ENCODE assay signal across 12 mouse cellular contexts in genomic region chr17:27042840-27043239, GRCm38 (mm10). TPM values are rescaled to one million over a fixed set of nuclear protein-coding genes. Genes with fewer than 3 reads are reported as not detected.
DNase-seq lines count a peak whose midpoint lies in the region; ATAC-seq and TF ChIP-seq lines count a peak whose summit lies in the region.
"Had no signal": no experiment of that assay in that cellular context is flagged by ENCODE, and none has a peak within 500 bp of the region (broad histone marks: within the 10 kb centered on the region; RNA-seq: fewer than 3 reads in every experiment).

No protein-coding gene starts in this region.

- H3K9me3 ChIP-seq in neural tube, embryonic 11.5 days (ENCODE audit: control insufficient read depth, low read length) = no peaks in the 10 kb centered on the region
- H3K9me3 ChIP-seq in neural tube, embryonic 15.5 days (replicated peaks) = no peaks in the 10 kb centered on the region
- no peaks in the 10 kb centered on the region for H3K9me3 ChIP-seq in kidney, postnatal 0 days (replicated peaks; ENCODE audit: low read length)
- H3K9me3 ChIP-seq: forebrain, embryonic 13.5 days had no signal

- WGBS in neural tube, embryonic 11.5 days = 57% methylated on average over 6 of the region's 6 CpGs
- 73% methylated on average over 6 of the region's 6 CpGs for WGBS in neural tube, embryonic 15.5 days
- 52% methylated on average over 6 of the region's 6 CpGs for WGBS in kidney, postnatal 0 days
- 87% methylated on average over 6 of the region's 6 CpGs for whole genome bisulfite sequencing in olfactory bulb, adult 2 months

- H3K9ac ChIP-seq in neural tube, embryonic 11.5 days (ENCODE audit: low read length) = 0 out of 2 replicates have a peak overlapping the region, but pooled peaks have one; percentile 6
- H3K9ac ChIP-seq in neural tube, embryonic 15.5 days (replicated peaks) = no peak overlapping the region
- no peak overlapping the region for H3K9ac ChIP-seq in kidney, postnatal 0 days (ENCODE audit: low read depth, low read length)
- H3K9ac ChIP-seq: forebrain, embryonic 13.5 days had no signal

- no peaks in the 10 kb centered on the region for H3K27me3 ChIP-seq in neural tube, embryonic 11.5 days (ENCODE audit: control insufficient read depth, insufficient read depth, low read length)
- 0 out of 2 replicates have a peak, but pooled peaks cover 3% of the 10 kb centered on the region for H3K27me3 ChIP-seq in neural tube, embryonic 15.5 days (replicated peaks)
- H3K27me3 ChIP-seq in kidney, postnatal 0 days (ENCODE audit: insufficient read depth, low read length) = no peaks in the 10 kb centered on the region
- H3K27me3 ChIP-seq: forebrain, embryonic 13.5 days had no signal

- peaks cover 18% of the 10 kb centered on the region for H3K4me1 ChIP-seq in neural tube, embryonic 11.5 days (ENCODE audit: control insufficient read depth, insufficient read depth, low read length)
- peaks cover 28% of the 10 kb centered on the region for H3K4me1 ChIP-seq in neural tube, embryonic 15.5 days
- H3K4me1 ChIP-seq in kidney, postnatal 0 days (replicated peaks; ENCODE audit: insufficient read depth, low read length) = peaks cover 26% of the 10 kb centered on the region
- peaks cover 40% of the 10 kb centered on the region for H3K4me1 ChIP-seq in olfactory bulb, adult 2 months (ENCODE audit: control insufficient read depth, insufficient read depth, low read length)

- no peak overlapping the region for H3K4me2 ChIP-seq in neural tube, embryonic 11.5 days (ENCODE audit: low read depth)
- no peak overlapping the region for H3K4me2 ChIP-seq in neural tube, embryonic 15.5 days
- no peak overlapping the region for H3K4me2 ChIP-seq in kidney, postnatal 0 days (ENCODE audit: low read length)
- H3K4me2 ChIP-seq: forebrain, embryonic 13.5 days had no signal

- no peak for DNase-seq in neural tube, embryonic 11.5 days (ENCODE audit: low spot score)
- peak; percentile 76 for DNase-seq in ZHBTc4 (ENCODE audit: low read depth, low spot score)
- DNase-seq in kidney, postnatal 0 days (ENCODE audit: low spot score) = peak; percentile 25
- no peak for DNase-seq in right cerebral cortex, postnatal 4 days
- no peak for DNase-seq in retina, embryonic 14.5 days (ENCODE audit: low spot score)
- DNase-seq: cerebellum, adult 8-10 months; lung, postnatal 36 days had no signal

- TF ChIP-seq CTCF in kidney, postnatal 0 days (IDR thresholded peaks at IDR 0.05; ENCODE audit: low read depth) = no peak
- no peak for TF ChIP-seq CTCF in olfactory bulb, adult 2 months (IDR thresholded peaks at IDR 0.05; ENCODE audit: insufficient read depth, low read depth, low read length)

- no peak overlapping the region for H3K4me3 ChIP-seq in neural tube, embryonic 11.5 days (ENCODE audit: low read depth, low read length)
- no peak overlapping the region for H3K4me3 ChIP-seq in neural tube, embryonic 15.5 days (replicated peaks)
- no peak overlapping the region for H3K4me3 ChIP-seq in kidney, postnatal 0 days (replicated peaks; ENCODE audit: low read depth, low read length)
- no peak overlapping the region for H3K4me3 ChIP-seq in olfactory bulb, adult 2 months (ENCODE audit: insufficient read depth, low read depth, low read length)
- H3K4me3 ChIP-seq: forebrain, embryonic 13.5 days; left cerebral cortex, adult 2 months had no signal

- H3K36me3 ChIP-seq in neural tube, embryonic 11.5 days (ENCODE audit: control insufficient read depth, insufficient read depth, low read length) = no peaks in the 10 kb centered on the region
- H3K36me3 ChIP-seq in neural tube, embryonic 15.5 days = no peaks in the 10 kb centered on the region
- no peaks in the 10 kb centered on the region for H3K36me3 ChIP-seq in kidney, postnatal 0 days (ENCODE audit: insufficient read depth, low read length)

- ATAC-seq in neural tube, embryonic 11.5 days (ENCODE audit: insufficient read depth, low FRiP score, low TSS enrichment) = no peak
- ATAC-seq in neural tube, embryonic 15.5 days (ENCODE audit: low FRiP score) = no peak
- 0 out of 2 replicates have a peak, but pooled peaks have one; percentile 7 for ATAC-seq in kidney, postnatal 0 days (replicated peaks; ENCODE audit: low FRiP score, low read depth)
- ATAC-seq: activated CD4-positive, CD25-positive, alpha-beta regulatory T cell, adult 4 months; forebrain, embryonic 13.5 days had no signal

- TF ChIP-seq POLR2A in olfactory bulb, adult 2 months (IDR thresholded peaks at IDR 0.05; ENCODE audit: insufficient read depth, low read depth, low read length) = no peak

- H3K27ac ChIP-seq in neural tube, embryonic 11.5 days (ENCODE audit: low read depth, low read length) = no peak overlapping the region
- H3K27ac ChIP-seq in neural tube, embryonic 15.5 days (replicated peaks) = no peak overlapping the region
- no peak overlapping the region; the same call in 1 of the 2 replicates for H3K27ac ChIP-seq in kidney, postnatal 0 days
- peak overlapping the region; percentile 4 for H3K27ac ChIP-seq in olfactory bulb, adult 2 months (ENCODE audit: insufficient read depth, low read depth, low read length)
- H3K27ac ChIP-seq: forebrain, embryonic 13.5 days; left cerebral cortex, adult 2 months had no signal

RNA-seq across cellular contexts. Expression of gene Bak1, which starts 14.0 kb away (rescaled TPM):
- 8.2 and 8.3 TPM in 2 replicates for polyA plus RNA-seq in neural tube, embryonic 11.5 days (2014; fragmentation: Nextera tagmentation; extraction: Ambion mirVana)
- polyA plus RNA-seq in neural tube, embryonic 15.5 days (2015; fragmentation: Nextera tagmentation; extraction: Ambion mirVana) = 4.5 TPM in 2 replicates
- 6.3 and 6.7 TPM in 2 replicates for polyA plus RNA-seq in kidney, postnatal 0 days (2015; fragmentation: Nextera tagmentation; extraction: Ambion mirVana)
- not detected in 2 replicates for polyA plus RNA-seq in olfactory bulb, adult 2 months (2012; ENCODE audit: insufficient read depth, insufficient read length, low replicate concordance, missing spikeins)

RNA-seq across cellular contexts. Expression of gene Itpr3, which starts 14.3 kb away (rescaled TPM):
- polyA plus RNA-seq in neural tube, embryonic 11.5 days (2014; fragmentation: Nextera tagmentation; extraction: Ambion mirVana) = 1.2 and 1.4 TPM in 2 replicates
- 0.82 and 2.9 TPM in 2 replicates for polyA plus RNA-seq in neural tube, embryonic 15.5 days (2015; fragmentation: Nextera tagmentation; extraction: Ambion mirVana)
- polyA plus RNA-seq in kidney, postnatal 0 days (2015; fragmentation: Nextera tagmentation; extraction: Ambion mirVana) = 4.1 and 4.2 TPM in 2 replicates
- polyA plus RNA-seq in olfactory bulb, adult 2 months (2012; ENCODE audit: insufficient read depth, insufficient read length, low replicate concordance, missing spikeins) = not detected in 2 replicates

Comparison
In these comparisons a context has a peak if more than half of its experiments do, and no peak if none do; other contexts are left out.
1. DNase-seq: peak in ZHBTc4 (single experiment) and kidney, postnatal 0 days (single experiment); none in neural tube, embryonic 11.5 days (single experiment), right cerebral cortex, postnatal 4 days (single experiment) and retina, embryonic 14.5 days (single experiment).